Mouse (Mus musculus): Measurements from ENCODE around the gene Cphx2. TPM values are rescaled to one million over a fixed set of nuclear protein-coding genes. Genes with fewer than 3 reads are reported as not detected.
"Not testable (repeated sequence)": the region's sequence is repeated elsewhere in the genome, so short reads cannot be mapped to it uniquely, and the experiment has no call there.

Gene Cphx2
- polyA plus RNA-seq, 1 experiment = not detected

DNA sequence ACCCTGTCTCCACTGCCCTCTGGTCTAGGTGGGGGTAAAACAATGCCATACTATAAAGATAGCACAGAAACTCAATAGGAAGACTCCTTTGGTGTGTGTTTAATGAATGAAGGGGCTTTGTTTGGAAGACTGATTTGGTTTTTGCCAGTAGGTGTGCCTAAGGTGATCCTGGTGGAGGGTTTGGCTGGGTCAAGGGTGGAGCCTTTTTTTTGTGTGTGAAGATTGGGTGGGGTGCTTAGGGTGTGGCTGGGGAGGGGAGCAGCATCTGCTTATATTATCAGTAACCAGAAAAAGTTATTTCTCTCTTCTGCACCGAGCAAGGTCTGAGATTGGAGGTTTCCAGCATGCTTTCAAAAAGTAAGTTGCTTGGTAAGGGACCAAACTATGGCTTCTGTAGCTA lies 681 bp downstream of the Cphx2 start, which contains the start of gene Cphx3:
Cphx3 (plus strand) TSS at position 301 of the 400 bp plus-strand sequence.
- H3K36me3 ChIP-seq (ENCODE audit: control insufficient read depth, insufficient read depth, low read length); H3K4me3 ChIP-seq (ENCODE audit: control insufficient read depth, low read depth, low read length); H3K27ac ChIP-seq (ENCODE audit: control insufficient read depth, insufficient read depth, low read depth, low read length): not testable (repeated sequence)

DNA sequence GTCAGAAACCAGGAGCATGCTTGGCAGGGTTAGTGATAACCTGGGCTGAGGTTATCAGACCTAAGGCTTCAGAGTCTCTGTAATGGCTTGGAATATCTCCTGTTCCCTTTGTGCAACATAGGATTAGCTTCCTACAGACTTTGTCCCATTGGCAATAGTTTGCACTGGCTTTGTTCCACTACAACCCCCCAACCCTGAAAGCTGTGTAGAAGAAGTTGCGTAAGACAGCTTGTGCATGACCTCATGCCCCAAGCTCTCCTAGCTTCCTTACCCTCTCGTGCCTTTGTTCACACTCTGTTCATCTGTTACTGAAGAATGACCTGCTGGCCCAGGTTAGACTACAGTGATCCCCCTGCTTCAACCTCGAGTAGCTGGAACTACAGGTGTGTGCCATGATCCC lies 16.3 kb downstream of the Cphx2 start:
- not testable (repeated sequence) for H3K27ac ChIP-seq (ENCODE audit: control insufficient read depth, insufficient read depth, low read depth, low read length); H3K36me3 ChIP-seq (ENCODE audit: control insufficient read depth, insufficient read depth, low read length); H3K4me1 ChIP-seq (ENCODE audit: control insufficient read depth, insufficient read depth, low read length); H3K4me3 ChIP-seq (ENCODE audit: control insufficient read depth, low read depth, low read length); H3K27me3 ChIP-seq (ENCODE audit: control insufficient read depth, insufficient read depth, low read length)

More for the DNA sequence above, 681 bp downstream of the Cphx2 start, which contains the start of gene Cphx3:
- not testable (repeated sequence) for H3K4me1 ChIP-seq (ENCODE audit: control insufficient read depth, insufficient read depth, low read length); H3K27me3 ChIP-seq (ENCODE audit: control insufficient read depth, insufficient read depth, low read length)

DNA sequence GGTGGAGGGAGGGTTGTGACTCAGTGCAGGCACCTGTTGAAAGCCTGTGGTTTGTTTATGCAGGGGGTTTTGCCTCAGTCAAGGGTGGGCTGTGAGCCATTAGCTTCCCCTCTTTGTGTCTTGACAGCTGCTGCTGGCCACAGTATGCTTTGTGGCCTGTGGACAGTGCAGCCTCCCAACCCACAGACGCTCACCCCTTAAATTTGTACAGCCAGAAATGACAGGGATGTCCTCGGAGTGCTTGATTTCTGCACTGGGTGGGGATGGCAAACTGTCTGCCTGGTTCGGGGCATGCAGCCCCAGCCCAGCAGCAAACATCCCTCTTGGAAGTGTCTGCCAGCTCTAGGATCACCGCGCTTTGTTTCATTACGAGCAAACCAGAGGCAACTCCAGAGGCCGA lies 36.8 kb downstream of the Cphx2 start, which contains the start of gene Duxbl2:
Duxbl2 (plus strand) TSS at position 200 of the 400 bp plus-strand sequence.
- H3K36me3 ChIP-seq (ENCODE audit: control insufficient read depth, insufficient read depth, low read length); H3K27me3 ChIP-seq (ENCODE audit: control insufficient read depth, insufficient read depth, low read length); H3K4me1 ChIP-seq (ENCODE audit: control insufficient read depth, insufficient read depth, low read length); H3K4me3 ChIP-seq (ENCODE audit: control insufficient read depth, low read depth, low read length); H3K27ac ChIP-seq (ENCODE audit: control insufficient read depth, insufficient read depth, low read depth, low read length): not testable (repeated sequence)

DNA sequence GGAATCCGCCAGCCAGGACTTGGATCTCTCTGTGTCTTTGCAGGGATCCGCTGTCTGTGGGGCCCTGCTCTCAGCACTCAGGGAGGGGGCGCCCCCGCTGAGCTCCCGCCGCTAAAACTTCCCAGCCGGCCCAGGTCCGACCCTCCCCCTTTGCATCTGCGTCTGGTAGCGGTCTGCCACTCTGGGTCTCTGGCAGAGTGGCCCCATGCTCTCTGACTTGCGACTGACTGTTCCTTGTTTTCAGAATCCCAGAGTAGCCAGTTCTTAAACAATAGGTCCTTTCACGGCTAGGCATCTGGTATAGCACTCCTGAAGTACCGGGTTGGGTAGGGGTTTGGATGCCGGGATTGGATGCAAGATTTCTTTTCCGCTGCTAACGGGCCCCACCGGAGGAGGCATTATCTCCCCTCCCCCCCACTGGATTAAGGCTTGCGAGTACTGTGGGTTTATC lies 37.3 kb downstream of the Cphx2 start:
- not testable (repeated sequence) for H3K27ac ChIP-seq (ENCODE audit: control insufficient read depth, insufficient read depth, low read depth, low read length); H3K4me3 ChIP-seq (ENCODE audit: control insufficient read depth, low read depth, low read length)

DNA sequence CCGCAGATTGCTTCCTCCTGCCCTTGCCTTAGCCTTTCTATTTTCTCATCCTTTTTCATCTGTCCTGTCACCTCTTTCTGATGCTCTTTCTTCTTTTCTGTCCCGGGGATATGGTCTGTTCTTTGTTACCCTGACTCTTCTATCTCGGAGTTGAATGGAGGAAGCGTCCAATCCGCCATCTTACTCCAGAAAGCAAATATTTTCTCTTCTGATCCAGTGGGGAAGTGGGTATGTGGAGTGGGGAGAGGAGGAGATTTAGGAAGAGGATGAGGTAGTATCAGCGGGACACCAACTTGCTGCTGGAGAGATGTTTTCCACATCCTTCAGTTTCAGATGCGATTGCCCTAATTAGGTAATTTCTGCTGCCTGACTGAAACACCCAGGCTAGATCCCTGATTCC lies 37.8 kb downstream of the Cphx2 start:
- H3K4me3 ChIP-seq (ENCODE audit: control insufficient read depth, low read depth, low read length); H3K27ac ChIP-seq (ENCODE audit: control insufficient read depth, insufficient read depth, low read depth, low read length); H3K36me3 ChIP-seq (ENCODE audit: control insufficient read depth, insufficient read depth, low read length); H3K4me1 ChIP-seq (ENCODE audit: control insufficient read depth, insufficient read depth, low read length); H3K27me3 ChIP-seq (ENCODE audit: control insufficient read depth, insufficient read depth, low read length): not testable (repeated sequence)

More for the DNA sequence above, 37.3 kb downstream of the Cphx2 start:
- H3K36me3 ChIP-seq (ENCODE audit: control insufficient read depth, insufficient read depth, low read length); H3K27me3 ChIP-seq (ENCODE audit: control insufficient read depth, insufficient read depth, low read length); H3K4me1 ChIP-seq (ENCODE audit: control insufficient read depth, insufficient read depth, low read length): not testable (repeated sequence)

Other genes with a start within 250 kb of the Cphx2 start
- 55.8 and 59.2 TPM in 2 replicates for gene Anxa11, start 239.4 kb upstream of the Cphx2 start, polyA plus RNA-seq (2012; rRNA removed)
- gene Plac9a, start 178.4 kb upstream of the Cphx2 start, polyA plus RNA-seq (2012; rRNA removed) = 1.9 TPM in 2 replicates
- gene Tmem254a, start 153.8 kb upstream of the Cphx2 start, polyA plus RNA-seq (2012; rRNA removed) = 0.74 and 1.1 TPM in 2 replicates
- gene Cphx1, start 143.2 kb upstream of the Cphx2 start, polyA plus RNA-seq (2012; rRNA removed) = 0.06 TPM in 1 of 2 replicates, not detected in the other
- gene Duxbl1, start 102.9 kb upstream of the Cphx2 start, polyA plus RNA-seq (2012; rRNA removed) = 0.07 and 0.12 TPM in 2 replicates
- 8.4 and 19.8 TPM in 2 replicates for gene Gm9780, start 38.8 kb upstream of the Cphx2 start, polyA plus RNA-seq (2012; rRNA removed)
- 2.1 TPM in 1 of 2 replicates, not detected in the other for gene Tmem254c, start 14.2 kb upstream of the Cphx2 start, polyA plus RNA-seq (2012; rRNA removed)
- not detected in 2 replicates for gene Cphx3, start 781 bp downstream of the Cphx2 start, polyA plus RNA-seq (2012; rRNA removed)
- gene Duxbl2, start 36.8 kb downstream of the Cphx2 start, polyA plus RNA-seq (2012; rRNA removed) = 0.04 and 0.05 TPM in 2 replicates
- gene Plac9b, start 101.0 kb downstream of the Cphx2 start, polyA plus RNA-seq (2012; rRNA removed) = 36.9 and 50.3 TPM in 2 replicates
- gene Tmem254b, start 125.5 kb downstream of the Cphx2 start, polyA plus RNA-seq (2012; rRNA removed) = 6.8 and 7.3 TPM in 2 replicates
- gene Duxbl3, start 176.4 kb downstream of the Cphx2 start, polyA plus RNA-seq (2012; rRNA removed) = 0.04 TPM in 1 of 2 replicates, not detected in the other